Mouse (Mus musculus): ENCODE data around the gene Bad.

GRCm38 (mm10) chr19:6973581-6974190, 32.0 kb downstream of the Bad start:
- TF ChIP-seq POLR2A (IDR thresholded peaks at IDR 0.05; ENCODE audit: control insufficient read depth, extremely low read depth, insufficient read depth, low read length, poor library complexity): no peak
- no peak for TF ChIP-seq CTCF (IDR thresholded peaks at IDR 0.05; ENCODE audit: borderline replicate concordance, control insufficient read depth, extremely low read depth, insufficient read depth, low read length, poor library complexity)

All from thymus, adult 2 months (tissue).